Mouse (Mus musculus) heart, embryonic 13.5 days (tissue): ENCODE data around the gene Itsn2. TPM values are rescaled to one million over a fixed set of nuclear protein-coding genes. Genes with fewer than 3 reads are reported as not detected.
"Not testable (repeated sequence)": the region's sequence is repeated elsewhere in the genome, so short reads cannot be mapped to it uniquely, and the experiment has no call there.

Source experiments
- ATAC-seq: fragments of 200-750 bp; cut with Nextera tagmentation; 2 replicates; pipeline ENCODE4 v1.8.0; 2017; ENCODE audit warnings: moderate TSS enrichment; ENCODE audit not compliant: insufficient number of reproducible peaks, low FRiP score, low TSS enrichment; ENCODE audit errors: extremely low read depth
- H3K27ac ChIP-seq: fragments of 300-500 bp; sonication (generic); replicated peaks from 2 replicates; pipeline ENCODE4 v1.5.1; 2015; ENCODE audit warnings: moderate library complexity, mild to moderate bottlenecking, inconsistent platforms
- H3K27me3 ChIP-seq: fragments of 300-500 bp; sonication (generic); replicated peaks from 2 replicates; pipeline ENCODE4 v1.6.1; 2015; ENCODE audit warnings: mild to moderate bottlenecking, inconsistent platforms
- H3K36me3 ChIP-seq: fragments of 300-500 bp; sonication (generic); 2 replicates; pipeline ENCODE4 v1.6.1; 2015; ENCODE audit warnings: mild to moderate bottlenecking, inconsistent platforms
- H3K4me1 ChIP-seq: fragments of 300-500 bp; sonication (generic); 2 replicates; pipeline ENCODE4 v1.6.1; 2015; ENCODE audit warnings: inconsistent platforms
- H3K4me2 ChIP-seq: fragments of 300-500 bp; sonication (generic); 2 replicates; pipeline ENCODE4 v1.6.1; 2015; ENCODE audit warnings: inconsistent platforms, mild to moderate bottlenecking, moderate library complexity
- H3K4me3 ChIP-seq: fragments of 300-500 bp; sonication (generic); 2 replicates; pipeline ENCODE4 v1.5.1; 2015; ENCODE audit warnings: moderate library complexity, mild to moderate bottlenecking, inconsistent platforms
- H3K9ac ChIP-seq: fragments of 300-500 bp; sonication (generic); 2 replicates; pipeline ENCODE4 v1.6.1; 2015; ENCODE audit warnings: inconsistent platforms, mild to moderate bottlenecking, moderate library complexity
- H3K9me3 ChIP-seq: fragments of 300-500 bp; sonication (generic); 2 replicates; pipeline ENCODE4 v1.6.1; 2016; ENCODE audit warnings: inconsistent platforms
- WGBS: fragments of 180-500 bp; shearing (Covaris S2); methylation state at CpG from one replicate; pipeline ENCODE4 v1.1.7; 2015; ENCODE audit warnings: mixed read lengths; 5-methylcytosine and 5-hydroxymethylcytosine counted together
- polyA plus RNA-seq: library from polyadenylated mRNA; unstranded; fragments of >200 nt; fragmentation: Nextera tagmentation; extraction: Ambion mirVana; gene quantifications from 2 replicates; pipeline ENCODE4 v1.2.1, GENCODE M21; 2015

The Itsn2 gene
- 27.9 and 35.1 TPM in 2 replicates for polyA plus RNA-seq

DNA sequence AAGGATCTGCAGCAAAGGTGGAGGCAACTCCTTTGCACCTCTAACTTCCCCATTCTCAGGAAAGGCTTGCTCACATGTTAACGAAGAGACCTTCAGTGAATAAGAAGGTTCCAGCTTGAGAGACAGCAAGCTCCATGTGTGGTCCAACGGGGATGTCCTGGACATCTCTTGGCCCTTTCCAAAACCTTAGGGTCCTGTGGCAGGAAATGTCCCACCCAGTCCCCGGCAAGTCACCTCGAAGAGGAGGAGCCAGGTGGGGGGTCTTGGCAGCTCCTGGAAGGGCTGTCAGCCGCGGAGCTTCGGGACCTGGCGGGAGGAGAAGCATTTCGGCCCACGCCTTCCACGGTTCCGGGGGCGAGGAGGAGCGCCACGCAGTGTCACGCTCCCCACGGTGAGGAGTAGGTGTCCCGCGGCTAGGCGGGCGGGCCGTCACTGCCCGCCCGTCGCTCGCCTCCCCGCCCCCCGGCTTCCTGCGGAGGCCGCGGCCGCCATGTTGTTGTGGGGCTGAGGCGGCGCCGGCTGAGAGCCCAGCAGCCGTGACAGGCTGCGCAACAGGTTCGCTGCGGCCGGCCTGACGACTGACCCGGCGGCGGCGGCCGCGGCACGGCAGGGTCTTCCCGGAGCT is at the start of gene Itsn2, which contains the start of gene Gm3625:
Itsn2 (plus strand) TSS at position 98 of the 625 bp plus-strand sequence.
Gm3625 (minus strand) TSS at position 387 of the 625 bp plus-strand sequence.
- H3K4me1 ChIP-seq = peaks cover 20% of the 10 kb centered on the region
- H3K9me3 ChIP-seq = no peaks in the 10 kb centered on the region
- H3K4me2 ChIP-seq = peak within 1 kb of the TSS; percentile 78
- H3K36me3 ChIP-seq = no peaks in the 10 kb centered on the region
- WGBS = under 1% methylated on average over 43 of the region's 49 CpGs
- H3K4me3 ChIP-seq = peak within 1 kb of the TSS; percentile 92
- H3K27ac ChIP-seq = peak within 1 kb of the TSS; percentile 90
- H3K9ac ChIP-seq = peak within 1 kb of the TSS; percentile 96
- no peaks in the 10 kb centered on the region for H3K27me3 ChIP-seq
- ATAC-seq = peak; percentile 71

DNA sequence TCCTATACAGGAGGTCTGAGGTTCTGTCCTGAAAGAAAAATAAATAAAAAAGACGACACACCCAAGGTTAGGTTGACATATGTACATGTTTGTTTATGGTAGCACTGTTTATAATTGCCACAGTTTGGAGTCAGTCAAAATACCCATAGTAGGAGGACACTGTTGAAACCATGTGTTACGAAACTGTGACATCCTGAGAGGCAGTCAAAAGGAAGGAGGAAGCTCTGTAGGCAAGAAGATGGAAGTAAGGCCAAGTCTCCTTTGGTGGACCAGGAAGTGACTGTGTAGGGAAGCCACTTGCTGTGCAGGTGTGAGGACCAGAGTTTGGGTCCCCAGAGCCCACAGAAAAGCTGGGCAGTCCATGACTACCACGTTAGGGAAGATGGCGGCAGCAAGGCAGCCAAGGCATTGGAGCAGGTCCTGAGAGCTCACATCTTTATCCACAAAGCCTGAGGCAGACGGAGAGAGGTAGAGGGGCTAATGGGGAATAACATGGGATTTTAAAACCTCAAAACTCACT is 48.0 kb upstream of the Itsn2 start:
- H3K36me3 ChIP-seq = no peaks in the 10 kb centered on the region
- H3K4me1 ChIP-seq = 0 out of 2 replicates have a peak, but pooled peaks cover 11% of the 10 kb centered on the region
- no peak for ATAC-seq
- H3K4me2 ChIP-seq = no peak overlapping the region
- H3K4me3 ChIP-seq = no peak overlapping the region
- H3K9ac ChIP-seq = no peak overlapping the region
- H3K9me3 ChIP-seq = no peaks in the 10 kb centered on the region
- H3K27ac ChIP-seq = no peak overlapping the region
- H3K27me3 ChIP-seq = no peaks in the 10 kb centered on the region
- WGBS = 80% methylated on average over 5 of the region's 5 CpGs

DNA sequence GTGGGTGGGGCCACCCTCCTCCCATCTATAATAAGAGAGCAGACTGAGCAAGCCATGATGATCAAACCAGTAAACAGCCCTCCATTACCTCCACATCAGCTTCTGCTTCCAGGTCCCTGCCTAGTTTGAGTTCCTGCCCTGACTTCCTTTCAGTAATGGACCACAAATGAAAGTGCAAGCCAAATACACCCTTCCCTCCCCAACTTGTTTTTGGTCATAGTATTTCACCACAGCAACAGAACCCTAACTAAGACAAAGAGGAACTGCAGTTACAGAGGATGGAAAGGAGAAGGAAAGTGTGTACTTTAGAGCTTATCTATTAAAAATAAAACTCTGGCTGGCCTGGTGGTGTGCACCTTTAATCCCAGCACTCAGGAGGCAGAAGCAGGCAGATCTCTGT is 47.0 kb upstream of the Itsn2 start:
- H3K9me3 ChIP-seq = no peaks in the 10 kb centered on the region
- H3K9ac ChIP-seq = no peak overlapping the region
- no peak overlapping the region for H3K27ac ChIP-seq
- no peaks in the 10 kb centered on the region for H3K36me3 ChIP-seq
- no peak overlapping the region for H3K4me2 ChIP-seq
- no peak for ATAC-seq
- H3K4me3 ChIP-seq = no peak overlapping the region
- no peaks in the 10 kb centered on the region for H3K27me3 ChIP-seq
- 0 out of 2 replicates have a peak, but pooled peaks cover 11% of the 10 kb centered on the region for H3K4me1 ChIP-seq

DNA sequence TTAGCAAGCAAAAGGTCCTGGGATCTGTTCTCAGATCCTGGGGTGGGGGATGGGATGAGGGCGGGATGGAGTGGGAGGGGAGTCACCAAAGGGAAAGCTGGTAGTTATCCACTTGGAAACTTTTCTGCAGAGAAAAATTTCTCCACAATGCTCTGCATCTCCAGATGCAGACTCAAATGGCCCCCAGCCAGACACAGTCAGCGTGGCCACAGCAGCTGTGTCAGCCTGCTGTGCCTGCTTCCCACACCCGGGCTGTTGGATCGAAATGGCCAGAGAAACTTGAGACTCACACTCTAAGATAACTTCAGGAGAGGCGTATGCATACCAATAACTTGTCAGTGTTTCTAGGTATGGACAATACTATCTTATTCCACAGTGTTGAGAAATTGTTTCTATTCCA is 45.9 kb upstream of the Itsn2 start:
- no peak for ATAC-seq
- Histone ChIP-seq H3K4me3 (no peak overlapping the region), H3K4me1 (0 out of 2 replicates have a peak, but pooled peaks cover 11% of the 10 kb centered on the region), H3K27ac (no peak overlapping the region), H3K9ac (no peak overlapping the region), H3K27me3 (no peaks in the 10 kb centered on the region), H3K36me3 (no peaks in the 10 kb centered on the region), H3K9me3 (no peaks in the 10 kb centered on the region), H3K4me2 (no peak overlapping the region)
- whole genome bisulfite sequencing = 21% methylated on average over 5 of the region's 5 CpGs

DNA sequence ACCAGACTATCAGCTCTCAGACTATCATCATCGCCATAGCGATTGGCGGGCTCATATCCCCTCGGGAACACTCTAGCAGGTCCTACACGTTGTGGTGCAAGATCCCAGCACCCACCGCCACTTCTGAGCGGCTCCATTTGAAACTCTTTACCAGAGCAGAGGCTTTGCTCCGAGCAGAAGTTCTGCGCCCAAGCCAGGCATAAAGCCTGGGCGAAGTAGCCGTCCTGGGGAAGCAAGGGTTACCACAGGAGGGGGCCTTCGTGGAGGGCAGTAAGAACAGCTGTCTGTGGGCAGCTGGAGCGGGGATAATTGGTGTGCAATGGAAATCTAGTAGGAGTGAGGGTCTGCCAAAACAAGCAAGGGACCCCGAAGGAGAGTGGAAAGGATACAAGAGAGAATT is 44.9 kb upstream of the Itsn2 start:
- no peak overlapping the region for H3K4me2 ChIP-seq
- no peak overlapping the region for H3K27ac ChIP-seq
- no peak for ATAC-seq
- H3K4me3 ChIP-seq = no peak overlapping the region
- H3K9me3 ChIP-seq = no peaks in the 10 kb centered on the region
- no peaks in the 10 kb centered on the region for H3K36me3 ChIP-seq
- H3K27me3 ChIP-seq = no peaks in the 10 kb centered on the region
- peaks cover 18% of the 10 kb centered on the region for H3K4me1 ChIP-seq
- 62% methylated on average over 14 of the region's 14 CpGs for WGBS
- H3K9ac ChIP-seq = no peak overlapping the region

DNA sequence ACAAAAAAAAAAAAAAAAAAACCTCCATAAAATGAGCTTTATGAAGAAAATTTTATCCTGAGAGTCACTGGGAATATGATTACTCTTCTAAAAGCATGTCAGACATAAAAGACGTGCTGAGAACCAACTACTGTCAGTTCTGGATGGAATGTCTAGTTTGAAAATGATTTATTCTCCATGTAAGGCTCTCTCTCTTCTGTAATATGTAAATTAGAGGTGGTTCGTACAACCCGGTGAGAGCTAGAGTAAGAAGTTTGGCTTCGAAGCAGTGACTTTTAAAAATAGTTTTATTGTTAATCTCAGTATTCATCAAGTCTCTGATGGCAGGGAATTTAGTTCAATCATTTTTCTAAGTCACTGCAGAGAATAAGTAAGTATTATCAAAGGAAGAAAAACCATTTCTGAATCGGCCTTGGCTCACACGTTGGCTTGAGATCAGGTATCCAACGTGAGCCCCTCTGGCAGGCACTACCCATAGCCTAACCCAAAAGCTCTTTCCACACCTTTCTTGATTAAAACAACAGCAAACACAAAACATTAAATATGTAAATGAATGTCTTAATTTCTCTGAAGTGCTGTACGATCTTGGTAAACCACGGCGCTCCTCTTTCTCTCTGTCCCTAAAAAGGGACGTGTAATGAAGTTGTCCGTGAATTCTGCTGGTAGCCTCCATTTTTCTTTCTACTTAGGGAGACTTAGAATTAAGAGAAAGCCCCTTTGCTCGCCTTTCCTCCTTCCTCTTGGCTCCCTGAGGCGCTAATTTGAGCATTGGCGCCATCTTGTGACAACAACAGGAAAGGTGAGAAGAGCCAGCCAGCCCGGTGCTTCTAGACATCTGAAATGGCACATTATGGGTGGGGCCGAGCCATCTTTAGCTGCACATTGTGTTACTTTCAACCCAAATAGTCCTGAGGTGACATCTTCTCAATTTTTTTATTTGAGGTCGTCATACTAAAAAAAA is 44.1 kb upstream of the Itsn2 start:
- Histone ChIP-seq H3K9me3 (no peaks in the 10 kb centered on the region), H3K4me1 (peaks cover 22% of the 10 kb centered on the region), H3K4me2 (peak overlapping the region; percentile 52), H3K4me3 (peak overlapping the region; percentile 22; the same call in 1 of the 2 replicates), H3K27ac (no peak overlapping the region), H3K36me3 (no peaks in the 10 kb centered on the region), H3K9ac (peak overlapping the region; percentile 47; the same call in 1 of the 2 replicates), H3K27me3 (no peaks in the 10 kb centered on the region)
- 19% methylated on average over 18 of the region's 18 CpGs for WGBS
- no peak for ATAC-seq

DNA sequence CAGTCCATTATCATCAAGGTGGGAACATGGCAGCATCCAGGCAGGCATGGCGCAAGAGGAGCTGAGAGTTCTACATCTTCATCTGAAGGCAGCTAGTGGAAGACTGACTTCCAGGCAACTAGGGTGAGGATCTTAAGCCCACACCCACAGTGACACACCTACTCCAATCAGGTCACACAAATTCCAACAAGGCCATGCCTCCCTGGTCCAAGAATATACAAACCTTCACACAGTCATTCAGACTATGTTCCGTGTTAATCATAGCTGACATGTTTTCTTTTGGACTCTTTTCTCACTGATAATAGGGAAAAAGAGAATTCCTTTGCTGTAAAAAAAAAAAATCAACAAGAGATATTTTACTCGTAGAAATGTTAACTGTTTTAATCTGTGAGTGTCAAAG is 38.7 kb upstream of the Itsn2 start:
- not testable (repeated sequence) for H3K27ac ChIP-seq, H3K4me2 ChIP-seq, H3K9me3 ChIP-seq, H3K27me3 ChIP-seq, ATAC-seq, H3K36me3 ChIP-seq, H3K9ac ChIP-seq, H3K4me3 ChIP-seq
- peaks cover 26% of the 10 kb centered on the region for H3K4me1 ChIP-seq
- WGBS = 64% methylated on average over 3 of the region's 3 CpGs

DNA sequence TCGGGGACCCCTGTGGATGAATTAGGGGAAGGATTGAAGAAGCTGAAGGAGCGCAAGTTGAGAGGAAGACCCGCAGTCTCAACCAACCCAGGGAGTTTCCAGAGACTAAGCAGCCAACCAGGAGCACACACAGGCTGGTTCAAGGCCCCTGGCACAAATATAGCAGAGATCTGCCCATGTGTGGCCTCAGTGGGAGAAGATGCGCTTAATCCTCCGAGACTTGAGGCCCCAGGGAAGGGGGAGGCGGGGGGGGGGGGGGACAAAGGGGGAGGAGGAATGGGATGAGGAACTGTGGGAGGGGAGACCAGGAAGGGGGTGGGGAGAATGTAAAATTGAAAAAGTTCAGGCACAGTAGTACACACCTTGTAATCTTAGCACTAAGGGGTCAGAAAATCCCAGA is 37.0 kb upstream of the Itsn2 start:
- Histone ChIP-seq H3K9ac (no peak overlapping the region), H3K9me3 (no peaks in the 10 kb centered on the region), H3K4me2 (no peak overlapping the region), H3K36me3 (no peaks in the 10 kb centered on the region), H3K4me3 (no peak overlapping the region), H3K27ac (no peak overlapping the region), H3K4me1 (peaks cover 37% of the 10 kb centered on the region), H3K27me3 (no peaks in the 10 kb centered on the region)
- no peak for ATAC-seq
- 60% methylated on average over 6 of the region's 6 CpGs for WGBS

DNA sequence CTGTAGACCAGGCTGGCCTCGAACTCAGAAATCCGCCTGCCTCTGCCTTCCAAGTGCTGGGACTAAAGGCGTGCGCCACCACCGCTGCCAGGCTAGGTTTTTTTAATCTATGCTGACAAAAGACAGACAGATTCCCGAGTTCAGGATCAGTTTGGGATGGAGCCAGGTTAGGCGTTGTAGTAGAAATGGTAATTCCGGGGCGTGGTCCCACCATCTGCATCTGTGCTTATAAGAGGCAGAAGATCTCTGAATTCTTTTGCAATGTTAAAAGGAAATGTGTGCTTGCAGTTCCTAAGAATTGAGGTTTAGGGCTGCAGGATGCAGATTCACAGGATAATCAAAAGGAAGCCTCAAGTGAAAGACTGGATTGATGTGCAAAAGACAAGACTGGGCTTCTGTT is 35.5 kb upstream of the Itsn2 start:
- 76% methylated on average over 9 of the region's 9 CpGs for WGBS
- H3K9me3 ChIP-seq = no peaks in the 10 kb centered on the region; the same call in 1 of the 2 replicates
- peaks cover 35% of the 10 kb centered on the region for H3K4me1 ChIP-seq
- H3K36me3 ChIP-seq = no peaks in the 10 kb centered on the region
- no peak overlapping the region for H3K4me3 ChIP-seq
- H3K9ac ChIP-seq = no peak overlapping the region
- H3K27ac ChIP-seq = no peak overlapping the region
- no peak for ATAC-seq
- no peak overlapping the region for H3K4me2 ChIP-seq
- no peaks in the 10 kb centered on the region for H3K27me3 ChIP-seq

DNA sequence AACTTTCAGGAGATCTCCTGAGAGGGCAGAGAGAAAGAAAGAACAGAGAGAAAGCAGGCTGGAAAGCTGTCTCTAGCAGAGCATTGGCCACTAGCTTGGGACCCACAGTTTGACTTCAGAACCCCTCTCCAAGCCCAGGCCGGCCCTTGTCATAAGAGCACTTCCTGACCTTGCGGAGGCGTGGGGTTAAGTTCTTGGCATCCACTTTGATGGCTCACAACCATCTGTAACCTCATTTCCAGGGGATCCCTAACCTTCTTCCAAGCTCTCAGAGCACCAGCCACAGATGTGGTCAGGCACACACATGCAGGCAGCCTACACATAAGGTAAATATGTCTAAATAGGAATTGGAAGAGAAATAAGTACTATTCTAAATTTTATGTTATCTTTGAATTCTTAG is 35.0 kb upstream of the Itsn2 start:
- ATAC-seq = no peak
- Histone ChIP-seq H3K4me1 (peaks cover 31% of the 10 kb centered on the region), H3K9ac (no peak overlapping the region), H3K4me3 (no peak overlapping the region), H3K27me3 (no peaks in the 10 kb centered on the region), H3K36me3 (no peaks in the 10 kb centered on the region), H3K27ac (no peak overlapping the region), H3K4me2 (no peak overlapping the region), H3K9me3 (no peaks in the 10 kb centered on the region; the same call in 1 of the 2 replicates)
- 69% methylated on average over 3 of the region's 3 CpGs for WGBS

DNA sequence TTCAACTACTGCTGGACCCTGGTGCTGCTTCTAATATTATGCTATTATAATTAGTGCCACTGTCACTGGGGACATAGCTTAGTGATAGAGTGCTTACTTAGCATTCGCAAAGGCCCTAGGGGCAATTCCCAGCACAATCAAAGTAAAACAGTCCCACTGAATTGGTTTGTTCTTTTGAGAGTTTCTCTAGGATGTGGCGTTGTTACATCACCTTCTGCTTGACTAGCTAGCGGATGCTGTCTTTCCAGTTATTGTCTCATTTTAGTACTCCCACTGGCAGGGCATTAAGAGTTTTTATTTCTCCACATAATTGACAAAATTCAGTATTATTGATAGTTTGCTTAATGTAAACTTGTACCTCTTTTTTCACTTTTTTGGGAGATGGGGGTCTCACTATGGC is 34.4 kb upstream of the Itsn2 start:
- H3K27ac ChIP-seq = peak overlapping the region; percentile 78
- H3K9me3 ChIP-seq = no peaks in the 10 kb centered on the region; the same call in 1 of the 2 replicates
- no peaks in the 10 kb centered on the region for H3K36me3 ChIP-seq
- WGBS = 90% methylated on average over 3 of the region's 3 CpGs
- no peaks in the 10 kb centered on the region for H3K27me3 ChIP-seq
- no peak overlapping the region for H3K9ac ChIP-seq
- ATAC-seq = no peak
- peaks cover 28% of the 10 kb centered on the region for H3K4me1 ChIP-seq
- no peak overlapping the region for H3K4me2 ChIP-seq
- no peak overlapping the region for H3K4me3 ChIP-seq
